Mouse (Mus musculus): ENCODE results near the gene Tspan1.

DNA sequence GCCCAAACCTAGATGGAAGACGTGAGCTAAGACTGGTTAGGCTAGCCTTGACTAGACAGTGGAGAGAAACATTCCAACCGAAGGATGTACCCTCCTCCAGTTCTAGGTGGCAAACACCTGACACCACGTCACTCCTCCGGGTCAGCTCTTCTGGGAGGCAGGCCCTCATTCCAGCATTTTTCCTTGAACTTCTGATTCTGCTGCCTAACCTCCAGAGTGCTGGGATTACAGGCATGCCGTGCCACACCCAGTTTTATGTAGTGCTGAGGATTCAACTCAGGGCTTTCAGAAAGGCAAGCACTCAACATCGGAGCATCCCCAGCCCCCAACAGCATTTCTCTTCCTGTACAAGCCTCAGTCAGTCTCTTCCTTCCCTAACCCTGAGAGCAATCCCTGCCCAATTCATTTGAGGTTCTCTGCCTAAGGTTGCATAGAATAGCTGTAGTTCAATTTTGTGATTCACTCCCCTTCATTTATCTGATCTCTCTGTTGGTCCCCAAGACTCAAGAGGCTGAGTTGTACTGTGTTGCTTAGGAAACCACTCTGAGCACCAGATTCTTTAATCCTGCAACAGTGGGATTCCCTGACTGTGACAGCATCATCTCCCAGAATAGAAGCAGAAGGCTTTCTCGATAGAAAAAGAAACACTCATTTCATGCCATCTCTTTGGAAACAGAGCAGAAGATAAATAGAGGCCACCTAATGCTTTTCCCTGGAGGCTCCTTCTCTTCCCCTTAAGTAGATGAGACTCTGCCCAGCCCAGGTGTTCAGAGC lies 26.4 kb downstream of the Tspan1 start:
- no peak for TF ChIP-seq POLR2A (IDR thresholded peaks at IDR 0.05; ENCODE audit: control insufficient read depth, low read depth, low read length)
- TF ChIP-seq CTCF (IDR thresholded peaks at IDR 0.05; ENCODE audit: control insufficient read depth, insufficient read depth, insufficient replicate concordance, low read depth, low read length): no peak

Data from testis, adult 2 months (tissue).